ENCODE assay signal across 8 mouse cellular contexts in genomic region chr9:44042836-44043707, GRCm38 (mm10). TPM values are rescaled to one million over a fixed set of nuclear protein-coding genes. Genes with fewer than 3 reads are reported as not detected.
DNase-seq lines count a peak whose midpoint lies in the region; ATAC-seq lines count a peak whose summit lies in the region.

Thy1 (plus strand) TSS chr9:44043384.

- H3K4me2 ChIP-seq in forebrain, embryonic 11.5 days (ENCODE audit: low read depth, low read length, severe bottlenecking), result peak within 1 kb of the TSS; percentile 53
- peak within 1 kb of the TSS; percentile 65 for H3K4me2 ChIP-seq in heart, embryonic 14.5 days (ENCODE audit: low read length)
- H3K4me2 ChIP-seq in liver, embryonic 15.5 days, result no peak within 1 kb of the TSS

- H3K9ac ChIP-seq in forebrain, embryonic 11.5 days (ENCODE audit: low read length), result peak within 1 kb of the TSS; percentile 12
- no peak within 1 kb of the TSS for H3K9ac ChIP-seq in heart, embryonic 14.5 days (ENCODE audit: low read length)
- no peak within 1 kb of the TSS for H3K9ac ChIP-seq in liver, embryonic 15.5 days

- WGBS in forebrain, embryonic 11.5 days, result 1% methylated on average over 30 of the region's 30 CpGs
- under 1% methylated on average over 30 of the region's 30 CpGs for WGBS in heart, embryonic 14.5 days
- WGBS in liver, embryonic 15.5 days (ENCODE audit: insufficient replicate concordance), result 3% methylated on average over 30 of the region's 30 CpGs

- ATAC-seq in forebrain, embryonic 11.5 days (replicated peaks; ENCODE audit: low FRiP score), result no peak
- ATAC-seq in heart, embryonic 14.5 days (ENCODE audit: insufficient number of reproducible peaks, insufficient read depth, low FRiP score, low read depth), result no peak
- ATAC-seq in liver, embryonic 15.5 days (ENCODE audit: insufficient read depth), result no peak

- no peak within 1 kb of the TSS for H3K27ac ChIP-seq in forebrain, embryonic 11.5 days (ENCODE audit: low read depth, low read length)
- H3K27ac ChIP-seq in heart, embryonic 14.5 days (replicated peaks in 1 of 2; ENCODE audit: control insufficient read depth in 1 of 2, insufficient read depth in 1 of 2, low read depth in 2 of 2, low read length in 2 of 2), result no peak within 1 kb of the TSS
- H3K27ac ChIP-seq in liver, embryonic 15.5 days (replicated peaks), result no peak within 1 kb of the TSS

- no peaks in the 10 kb centered on the region for H3K9me3 ChIP-seq in forebrain, embryonic 11.5 days (ENCODE audit: control insufficient read depth, low read length)
- H3K9me3 ChIP-seq in heart, embryonic 14.5 days (ENCODE audit: control insufficient read depth, low read length), result no peaks in the 10 kb centered on the region
- H3K9me3 ChIP-seq in liver, embryonic 15.5 days (replicated peaks), result no peaks in the 10 kb centered on the region

- DNase-seq in MN1 (ENCODE audit: low spot score), result peak; percentile 38
- DNase-seq in adrenal gland, postnatal 4 days (ENCODE audit: low spot score in 2 of 2), result no peak
- DNase-seq in forebrain, embryonic 11.5 days (ENCODE audit: low spot score), result peak; percentile 55
- DNase-seq in kidney, postnatal 4 days, result peak; percentile 53 to 69
- DNase-seq in retina, postnatal 1 day, result peak; percentile 72
- DNase-seq in natural killer cell, adult 2 months (ENCODE audit: low spot score in 2 of 2), result no peak

- H3K4me3 ChIP-seq in forebrain, embryonic 11.5 days (ENCODE audit: low read depth, low read length), result peak within 1 kb of the TSS; percentile 24
- peak within 1 kb of the TSS; percentile 36 to 37 for H3K4me3 ChIP-seq in heart, embryonic 14.5 days (ENCODE audit: control insufficient read depth in 1 of 2, insufficient read depth in 1 of 2, low read depth in 1 of 2, low read length in 2 of 2)
- peak within 1 kb of the TSS; percentile 2; the same call in 1 of the 2 replicates for H3K4me3 ChIP-seq in liver, embryonic 15.5 days (replicated peaks)

- H3K27me3 ChIP-seq in forebrain, embryonic 11.5 days (ENCODE audit: control insufficient read depth, insufficient read depth, low read length), result peaks cover 32% of the 10 kb centered on the region
- H3K27me3 ChIP-seq in heart, embryonic 14.5 days (ENCODE audit: control insufficient read depth, insufficient read depth, low read length), result peaks cover 45% of the 10 kb centered on the region
- H3K27me3 ChIP-seq in liver, embryonic 15.5 days, result peaks cover 71% of the 10 kb centered on the region

- peaks cover 10% of the 10 kb centered on the region for H3K4me1 ChIP-seq in forebrain, embryonic 11.5 days (replicated peaks; ENCODE audit: control insufficient read depth, insufficient read depth, low read length)
- peaks cover 8 to 14% of the 10 kb centered on the region in 2 experiments; a peak in 3 of 4 replicates for H3K4me1 ChIP-seq in heart, embryonic 14.5 days (ENCODE audit: control insufficient read depth in 2 of 2, insufficient read depth in 2 of 2, low read length in 2 of 2)
- no peaks in the 10 kb centered on the region for H3K4me1 ChIP-seq in liver, embryonic 15.5 days (replicated peaks)

- H3K36me3 ChIP-seq in forebrain, embryonic 11.5 days (ENCODE audit: control insufficient read depth, insufficient read depth, low read length), result no peaks in the 10 kb centered on the region
- H3K36me3 ChIP-seq in heart, embryonic 14.5 days (ENCODE audit: control insufficient read depth, insufficient read depth, low read length), result no peaks in the 10 kb centered on the region
- no peaks in the 10 kb centered on the region for H3K36me3 ChIP-seq in liver, embryonic 15.5 days (replicated peaks)

RNA-seq across cellular contexts. Expression of gene Thy1, which starts in this region (rescaled TPM):
- total RNA-seq in adrenal gland, postnatal 4 days (2021), result 10 to 100 TPM; 44.1 to 46.3 TPM
- not detected in 2 replicates for polyA plus RNA-seq in forebrain, embryonic 11.5 days (2014; fragmentation: Nextera tagmentation; extraction: Ambion mirVana)
- polyA plus RNA-seq in heart, embryonic 14.5 days (2014; fragmentation: Nextera tagmentation; extraction: Ambion mirVana), result 2.5 and 2.7 TPM in 2 replicates
- polyA plus RNA-seq in liver, embryonic 15.5 days (2015; fragmentation: Nextera tagmentation; extraction: Ambion mirVana), result 0.15 and 0.26 TPM in 2 replicates

Comparison
In these comparisons a context has a peak if more than half of its experiments do, and no peak if none do; other contexts are left out.
1. Peak in DNase-seq, H3K4me3 ChIP-seq, H3K9ac ChIP-seq and H3K4me2 ChIP-seq in forebrain, embryonic 11.5 days; RNA of the gene not detected or under 1 TPM.
2. DNase-seq: peak in MN1 (single experiment), kidney, postnatal 4 days (2 of 2) and retina, postnatal 1 day (single experiment); none in adrenal gland, postnatal 4 days (0 of 2) and natural killer cell, adult 2 months (0 of 2).
3. Peak in every context shown above with its lines, with median percentiles within 50 percentile points of each other: H3K4me3 ChIP-seq.